Mouse (Mus musculus): ENCODE results near the gene Etnk1.

DNA sequence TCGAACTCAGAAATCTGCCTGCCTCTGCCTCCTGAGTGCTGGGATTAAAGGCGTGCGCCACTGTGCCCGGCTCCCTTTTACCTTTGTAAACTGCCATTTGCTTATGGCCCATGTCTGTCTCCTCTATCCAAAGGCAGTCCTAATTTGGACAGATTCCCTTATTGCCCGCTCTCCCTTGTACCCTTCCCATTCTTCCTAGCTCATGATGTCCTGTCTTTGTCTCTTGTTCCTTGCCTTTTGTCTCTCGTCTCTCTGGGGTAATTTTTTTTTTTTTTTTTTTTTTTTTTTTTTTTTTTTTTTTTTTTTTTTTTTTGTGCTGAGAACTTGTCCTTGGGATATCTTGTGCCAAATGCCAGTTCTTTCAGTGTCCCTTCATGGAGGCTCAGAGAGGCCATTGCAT, 46.4 kb downstream of the Etnk1 start:
- TF ChIP-seq POLR2A (IDR thresholded peaks at IDR 0.05; ENCODE audit: control insufficient read depth, extremely low read depth, insufficient read depth, low read length, poor library complexity): no peak
- no peak for TF ChIP-seq CTCF (IDR thresholded peaks at IDR 0.05; ENCODE audit: borderline replicate concordance, control insufficient read depth, extremely low read depth, insufficient read depth, low read length, poor library complexity)
